Mouse (Mus musculus) liver, embryonic 13.5 days (tissue): ENCODE measurements around the gene Ccdc177. TPM values are rescaled to one million over a fixed set of nuclear protein-coding genes. Genes with fewer than 3 reads are reported as not detected.

ENCODE experiments used
- ATAC-seq: fragments of 200-750 bp; cut with Nextera tagmentation; 2 replicates; pipeline ENCODE4 v1.8.0; 2017; ENCODE audit warnings: low read depth, mild to moderate bottlenecking, moderate number of reproducible peaks, moderate library complexity
- DNase-seq: peaks from one replicate; pipeline ENCODE4 v3.0.0; 2022
- H3K27ac ChIP-seq: fragments of 300-500 bp; sonication (generic); 2 replicates; pipeline ENCODE4 v1.5.1; 2015; ENCODE audit warnings: moderate library complexity, mild to moderate bottlenecking, inconsistent platforms
- H3K27me3 ChIP-seq: fragments of 300-500 bp; sonication (generic); 2 replicates; pipeline ENCODE4 v1.6.1; 2015; ENCODE audit warnings: mild to moderate bottlenecking, inconsistent platforms
- H3K36me3 ChIP-seq: fragments of 300-500 bp; sonication (generic); 2 replicates; pipeline ENCODE4 v1.6.1; 2015; ENCODE audit warnings: mild to moderate bottlenecking, inconsistent platforms
- H3K4me1 ChIP-seq: fragments of 300-500 bp; sonication (generic); replicated peaks from 2 replicates; pipeline ENCODE4 v1.6.1; 2015; ENCODE audit warnings: inconsistent platforms
- H3K4me2 ChIP-seq: fragments of 300-500 bp; sonication (generic); 2 replicates; pipeline ENCODE4 v1.6.1; 2015; ENCODE audit warnings: inconsistent platforms, mild to moderate bottlenecking, moderate library complexity
- H3K4me3 ChIP-seq: fragments of 300-500 bp; sonication (generic); replicated peaks from 2 replicates; pipeline ENCODE4 v1.5.1; 2015; ENCODE audit warnings: mild to moderate bottlenecking, inconsistent platforms
- H3K9ac ChIP-seq: fragments of 300-500 bp; sonication (generic); 2 replicates; pipeline ENCODE4 v1.6.1; 2015; ENCODE audit warnings: mild to moderate bottlenecking, inconsistent platforms
- H3K9me3 ChIP-seq: fragments of 300-500 bp; sonication (generic); replicated peaks from 2 replicates; pipeline ENCODE4 v1.6.1; 2016; ENCODE audit warnings: inconsistent platforms
- WGBS: fragments of 180-500 bp; shearing (Covaris S2); methylation state at CpG from one replicate; pipeline ENCODE4 v1.1.7; 2015; ENCODE audit not compliant: insufficient replicate concordance; 5-methylcytosine and 5-hydroxymethylcytosine counted together
- polyA plus RNA-seq: library from polyadenylated mRNA; unstranded; fragments of >200 nt; fragmentation: Nextera tagmentation; extraction: Ambion mirVana; gene quantifications from 2 replicates; pipeline ENCODE4 v1.2.1, GENCODE M21; 2015

The Ccdc177 gene
- polyA plus RNA-seq, 1 experiment from 2014 or later = not detected

DNA sequence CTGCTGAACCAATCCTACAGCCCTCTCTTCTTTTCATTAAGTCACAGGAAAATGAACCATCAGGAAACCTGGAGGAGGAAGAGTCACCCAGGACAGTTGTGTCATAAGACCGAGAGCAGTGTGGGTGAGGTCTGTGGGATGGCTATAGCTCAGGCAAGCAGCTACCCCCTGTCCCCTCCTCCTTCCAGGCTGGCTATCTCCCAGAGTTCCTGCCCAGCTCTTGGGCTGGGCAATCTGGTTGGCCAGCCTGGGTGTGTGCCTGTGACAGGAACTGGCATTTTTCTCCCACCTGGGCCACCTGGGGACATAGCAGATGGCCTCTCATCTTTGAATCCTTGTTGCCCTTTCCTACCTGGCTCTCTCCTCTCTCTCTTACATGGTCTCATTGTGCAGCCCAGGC, 23.4 kb upstream of the Ccdc177 start:
- Histone ChIP-seq H3K36me3 (no peaks in the 10 kb centered on the region), H3K27me3 (no peaks in the 10 kb centered on the region), H3K27ac (no peak overlapping the region), H3K4me3 (no peak overlapping the region), H3K9ac (peak overlapping the region; percentile 1; the same call in 1 of the 2 replicates), H3K9me3 (no peaks in the 10 kb centered on the region), H3K4me1 (peaks cover 66% of the 10 kb centered on the region), H3K4me2 (no peak overlapping the region)
- DNase-seq (no peak), ATAC-seq (peak; percentile 57)
- WGBS = 50% methylated on average over 1 of the region's 1 CpGs

DNA sequence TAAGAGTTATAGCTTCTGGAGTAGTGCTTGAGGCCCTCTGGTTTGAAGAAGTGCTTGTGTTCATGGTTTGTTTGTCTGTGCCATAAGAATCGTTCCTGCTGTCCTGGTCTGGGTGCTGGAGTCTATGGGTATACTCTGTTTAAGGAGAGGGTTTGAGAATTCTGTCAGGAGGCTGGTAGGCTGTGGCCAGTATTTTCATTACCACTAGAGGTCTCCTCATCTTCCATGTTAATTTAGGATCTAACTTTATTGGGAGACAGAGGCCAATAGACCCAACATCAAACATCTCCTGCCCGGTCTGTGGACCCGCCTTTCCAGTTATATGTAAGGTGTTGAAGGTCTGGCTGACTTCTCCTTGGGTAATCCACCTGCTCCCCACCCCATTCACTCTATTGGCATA, 22.4 kb upstream of the Ccdc177 start:
- Histone ChIP-seq H3K4me3 (no peak overlapping the region), H3K36me3 (no peaks in the 10 kb centered on the region), H3K4me1 (peaks cover 68% of the 10 kb centered on the region), H3K4me2 (no peak overlapping the region), H3K27ac (no peak overlapping the region), H3K9me3 (no peaks in the 10 kb centered on the region), H3K9ac (no peak overlapping the region), H3K27me3 (no peaks in the 10 kb centered on the region)
- 45% methylated on average over 3 of the region's 3 CpGs for WGBS
- no peak for ATAC-seq
- DNase-seq = no peak

DNA sequence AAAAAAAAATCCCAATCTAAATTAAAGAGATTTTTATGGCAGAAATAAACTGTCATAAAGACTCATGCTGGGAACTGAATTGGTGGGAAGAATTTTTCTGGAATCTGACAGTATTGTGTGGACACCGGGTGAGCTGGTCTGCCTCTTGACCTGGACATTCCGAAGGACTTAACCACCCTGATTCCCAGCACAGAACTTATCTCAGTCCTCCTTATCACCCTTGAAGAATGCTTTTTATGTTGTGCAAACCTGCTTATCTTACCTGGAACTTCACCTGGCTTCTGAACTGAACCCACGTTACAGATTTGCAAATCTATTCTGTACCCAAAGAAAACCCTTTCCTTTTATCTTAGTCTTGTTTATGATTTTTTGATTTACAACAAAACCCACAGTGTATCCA, 21.7 kb upstream of the Ccdc177 start:
- no peaks in the 10 kb centered on the region for H3K36me3 ChIP-seq
- no peak overlapping the region for H3K9ac ChIP-seq
- H3K9me3 ChIP-seq = no peaks in the 10 kb centered on the region
- H3K4me1 ChIP-seq = peaks cover 68% of the 10 kb centered on the region
- no peak overlapping the region for H3K4me3 ChIP-seq
- no peaks in the 10 kb centered on the region for H3K27me3 ChIP-seq
- H3K4me2 ChIP-seq = no peak overlapping the region
- ATAC-seq (no peak), DNase-seq (no peak)
- H3K27ac ChIP-seq = no peak overlapping the region
- 64% methylated on average over 3 of the region's 3 CpGs for WGBS

DNA sequence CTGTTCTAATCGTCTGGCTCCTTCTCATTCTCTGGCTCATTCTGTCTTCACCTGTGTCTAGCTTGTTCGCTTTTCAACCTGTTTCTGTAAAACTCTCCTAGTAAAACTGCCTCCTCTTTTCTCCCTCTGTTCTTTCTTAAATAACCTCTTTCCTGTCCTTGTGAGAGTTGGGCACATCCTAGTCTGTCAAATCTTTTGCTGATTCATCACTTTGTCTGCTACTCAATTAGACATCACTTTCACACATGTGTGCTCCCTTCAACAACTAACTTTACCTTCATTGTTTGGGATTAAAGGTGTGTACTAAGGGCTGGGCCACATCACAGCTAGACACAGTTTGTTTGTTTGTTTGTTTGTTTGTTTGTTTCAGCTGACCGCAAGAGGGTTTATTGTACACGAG, 19.3 kb upstream of the Ccdc177 start:
- H3K4me2 ChIP-seq = no peak overlapping the region
- no peaks in the 10 kb centered on the region for H3K36me3 ChIP-seq
- H3K27me3 ChIP-seq = no peaks in the 10 kb centered on the region
- DNase-seq (no peak), ATAC-seq (no peak)
- peaks cover 70% of the 10 kb centered on the region for H3K4me1 ChIP-seq
- peak overlapping the region; percentile 98 for H3K27ac ChIP-seq
- H3K9ac ChIP-seq = no peak overlapping the region
- H3K4me3 ChIP-seq = no peak overlapping the region
- WGBS = 80% methylated on average over 4 of the region's 4 CpGs
- no peaks in the 10 kb centered on the region for H3K9me3 ChIP-seq

DNA sequence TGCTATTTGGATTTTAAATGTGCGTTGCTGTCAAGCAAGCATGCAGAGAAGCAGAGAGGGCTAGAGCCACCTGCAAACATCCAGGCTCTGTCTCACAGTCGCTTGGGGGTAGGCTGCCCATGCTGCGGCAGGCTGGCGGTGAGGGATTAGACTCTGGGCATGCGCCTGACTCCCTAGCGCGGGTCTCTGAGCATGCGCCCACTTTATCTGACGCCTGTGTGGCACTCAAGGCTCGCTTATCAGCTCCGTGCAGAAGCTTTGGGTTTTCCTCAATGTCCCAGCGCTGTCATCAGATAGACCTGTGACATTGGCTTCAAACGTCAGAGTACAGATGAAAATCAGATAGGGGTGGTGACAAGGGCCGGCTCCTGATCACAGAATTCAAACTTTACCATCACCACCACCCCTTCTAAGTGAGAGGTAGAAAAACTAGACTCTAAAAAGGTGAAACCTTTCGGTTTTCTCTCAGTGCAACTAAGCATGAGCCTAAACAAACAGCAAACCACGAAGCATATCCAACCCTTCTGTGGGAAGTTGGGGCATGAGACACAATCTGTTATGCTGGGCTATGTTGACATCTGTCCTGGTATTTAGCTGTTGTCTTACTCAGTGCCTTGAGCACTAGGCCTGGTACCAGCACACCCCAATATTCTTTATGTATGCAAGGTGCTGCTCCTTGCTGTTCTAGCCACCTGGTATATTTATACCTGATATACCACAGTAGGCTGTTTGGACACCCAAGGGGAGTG, 17.9 kb upstream of the Ccdc177 start:
- ATAC-seq = peak; percentile 98
- Histone ChIP-seq H3K4me2 (peak overlapping the region; percentile 73), H3K4me3 (peak overlapping the region; percentile 44)

DNA sequence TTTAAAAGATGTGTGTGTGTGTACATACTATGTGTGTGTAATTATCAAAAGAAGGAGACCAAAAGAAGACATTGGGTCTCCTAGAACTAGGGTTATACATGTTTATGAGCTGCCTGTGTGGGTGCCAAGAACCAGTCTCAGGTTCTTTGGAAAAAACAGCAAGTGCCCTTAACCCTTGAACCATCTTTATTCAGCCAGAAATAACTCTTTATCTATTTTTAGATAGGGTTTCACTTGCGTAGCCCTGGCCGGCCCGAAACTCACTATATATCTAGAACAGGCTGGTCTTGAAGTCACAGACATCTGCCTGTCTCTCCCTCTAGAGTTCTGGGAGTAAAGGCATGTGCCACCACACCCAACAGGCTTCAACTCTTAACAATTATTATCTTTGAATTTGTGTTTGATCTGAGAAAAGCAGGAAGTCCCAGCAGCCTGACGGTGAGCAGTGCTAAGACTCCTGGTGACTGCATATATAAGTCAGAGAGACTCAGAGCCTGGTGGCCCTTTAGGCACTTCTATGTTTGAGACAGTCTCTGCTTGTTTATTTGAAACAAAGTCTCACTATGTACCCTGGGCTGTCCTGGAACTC, 15.7 kb upstream of the Ccdc177 start:
- Histone ChIP-seq H3K4me1 (peaks cover 58% of the 10 kb centered on the region), H3K9me3 (no peaks in the 10 kb centered on the region), H3K4me2 (peak overlapping the region; percentile 30), H3K9ac (peak overlapping the region; percentile 51), H3K4me3 (no peak overlapping the region), H3K27ac (peak overlapping the region; percentile 98), H3K27me3 (no peaks in the 10 kb centered on the region), H3K36me3 (no peaks in the 10 kb centered on the region)
- DNase-seq = no peak
- ATAC-seq = peak; percentile 50
- 8% methylated on average over 4 of the region's 4 CpGs for WGBS

More for the DNA sequence above, 17.9 kb upstream of the Ccdc177 start:
- Histone ChIP-seq H3K9ac (peak overlapping the region; percentile 75), H3K36me3 (no peaks in the 10 kb centered on the region), H3K27me3 (no peaks in the 10 kb centered on the region), H3K4me1 (peaks cover 63% of the 10 kb centered on the region), H3K9me3 (no peaks in the 10 kb centered on the region), H3K27ac (peak overlapping the region; percentile 98)
- peak; percentile 97 for DNase-seq
- WGBS = 13% methylated on average over 16 of the region's 16 CpGs

GRCm38 (mm10) chr12:80774786-80775185, 14.3 kb upstream of the Ccdc177 start:
- Histone ChIP-seq H3K9me3 (no peaks in the 10 kb centered on the region), H3K4me2 (no peak overlapping the region), H3K4me1 (peaks cover 53% of the 10 kb centered on the region), H3K4me3 (no peak overlapping the region), H3K9ac (no peak overlapping the region), H3K27ac (peak overlapping the region; percentile 98; the same call in 1 of the 2 replicates), H3K36me3 (no peaks in the 10 kb centered on the region), H3K27me3 (no peaks in the 10 kb centered on the region)
- ATAC-seq (no peak), DNase-seq (no peak)
- WGBS = 74% methylated on average over 7 of the region's 7 CpGs

- 17% methylated on average over 11 of the region's 11 CpGs for WGBS
- Histone ChIP-seq H3K4me1 (peaks cover 3% of the 10 kb centered on the region; the same call in 1 of the 2 replicates), H3K4me3 (no peak overlapping the region), H3K27me3 (peaks cover 5% of the 10 kb centered on the region; the same call in 1 of the 2 replicates), H3K4me2 (peak overlapping the region; percentile 32; the same call in 1 of the 2 replicates), H3K9ac (no peak overlapping the region), H3K27ac (no peak overlapping the region), H3K36me3 (no peaks in the 10 kb centered on the region), H3K9me3 (no peaks in the 10 kb centered on the region)
- peak; percentile 81 for ATAC-seq
- DNase-seq = peak; percentile 70
These were observed 9.2 kb upstream of the Ccdc177 start for GRCm38 (mm10) chr12:80769697-80770096.

DNA sequence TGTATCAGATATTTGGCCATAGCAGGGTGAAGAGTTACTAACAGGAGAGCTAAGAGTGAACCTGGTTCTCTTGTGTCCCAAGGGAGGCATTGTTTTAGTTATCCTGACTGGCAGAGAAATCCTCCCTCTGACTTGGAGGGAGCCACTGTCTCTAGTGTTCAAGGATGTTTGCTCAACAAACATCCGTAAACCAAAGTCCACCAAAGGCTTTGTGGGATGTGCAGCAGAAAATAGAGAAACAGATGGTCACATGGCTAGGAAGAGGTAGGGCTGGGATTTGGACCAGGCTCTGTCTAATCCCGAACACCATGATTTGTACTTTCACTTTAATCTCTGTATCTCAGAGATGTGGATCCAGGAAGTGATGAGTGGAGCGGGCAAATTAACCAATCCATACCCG, 3.6 kb upstream of the Ccdc177 start:
- 44% methylated on average over 4 of the region's 4 CpGs for WGBS
- Histone ChIP-seq H3K36me3 (no peaks in the 10 kb centered on the region), H3K4me2 (no peak overlapping the region), H3K9ac (no peak overlapping the region), H3K27ac (no peak overlapping the region), H3K27me3 (peaks cover 49% of the 10 kb centered on the region), H3K4me1 (peaks cover 13% of the 10 kb centered on the region), H3K9me3 (no peaks in the 10 kb centered on the region), H3K4me3 (no peak overlapping the region)
- ATAC-seq (no peak), DNase-seq (no peak)

GRCm38 (mm10) chr12:80762982-80763381, 2.5 kb upstream of the Ccdc177 start:
- H3K27ac ChIP-seq = no peak overlapping the region
- H3K36me3 ChIP-seq = no peaks in the 10 kb centered on the region
- DNase-seq = no peak
- no peak for ATAC-seq
- peaks cover 24% of the 10 kb centered on the region for H3K4me1 ChIP-seq
- WGBS = 64% methylated on average over 5 of the region's 5 CpGs
- no peak overlapping the region for H3K9ac ChIP-seq
- H3K4me2 ChIP-seq = no peak overlapping the region
- H3K27me3 ChIP-seq = peaks cover 60% of the 10 kb centered on the region
- H3K4me3 ChIP-seq = no peak overlapping the region
- no peaks in the 10 kb centered on the region for H3K9me3 ChIP-seq

- peak overlapping the region; percentile 45 for H3K4me2 ChIP-seq
- no peak overlapping the region for H3K27ac ChIP-seq
- H3K4me3 ChIP-seq = peak overlapping the region; percentile 30; the same call in 1 of the 2 replicates
- peaks cover 32% of the 10 kb centered on the region for H3K4me1 ChIP-seq
- no peak for DNase-seq
- 5% methylated on average over 22 of the region's 22 CpGs for WGBS
- H3K9me3 ChIP-seq = no peaks in the 10 kb centered on the region
- no peak overlapping the region for H3K9ac ChIP-seq
- ATAC-seq = no peak
- no peaks in the 10 kb centered on the region for H3K36me3 ChIP-seq
- H3K27me3 ChIP-seq = peaks cover 87% of the 10 kb centered on the region
These were observed 633 bp downstream of the Ccdc177 start for GRCm38 (mm10) chr12:80759713-80760395.
